Mouse (Mus musculus): ENCODE data around the gene Vmn2r3. TPM values are rescaled to one million over a fixed set of nuclear protein-coding genes. Genes with fewer than 3 reads are reported as not detected.

The Vmn2r3 gene
- total RNA-seq (2023), result not detected

GRCm38 (mm10) chr3:64289609-64290008 is at the start of gene Vmn2r3:
TSS of gene Vmn2r3 (minus strand) at chr3:64289709.

Other genes with a start within 250 kb of the Vmn2r3 start
- under 1 TPM in 1 of 2 experiments, not detected in 1; 0.09 TPM for gene Vmn2r1, start 208.2 kb downstream of the Vmn2r3 start, total RNA-seq (2023)
- not detected for gene Vmn2r2, start 147.8 kb downstream of the Vmn2r3 start, total RNA-seq (2023)
- not detected for gene Vmn2r4, start 125.7 kb upstream of the Vmn2r3 start, total RNA-seq (2023)
- gene Vmn2r5, start 220.1 kb upstream of the Vmn2r3 start, total RNA-seq (2023), result not detected